Mouse (Mus musculus): ENCODE data around the gene Dnaaf5. TPM values are rescaled to one million over a fixed set of nuclear protein-coding genes. Genes with fewer than 3 reads are reported as not detected.

Gene Dnaaf5
- total RNA-seq, 2 experiments from 2014 or later, result 7.3 to 11.4 TPM

GRCm38 (mm10) chr5:139227236-139227635 lies 77.2 kb downstream of the Dnaaf5 start:
- no peak for DNase-seq (ENCODE audit: low spot score in 2 of 2)

GRCm38 (mm10) chr5:139227645-139228044 lies 77.6 kb downstream of the Dnaaf5 start:
- DNase-seq (ENCODE audit: low spot score in 2 of 2), result no peak

GRCm38 (mm10) chr5:139228318-139228717 lies 78.3 kb downstream of the Dnaaf5 start:
- no peak for DNase-seq (ENCODE audit: low spot score in 2 of 2)

- DNase-seq (ENCODE audit: low spot score in 2 of 2), result no peak
Measured at GRCm38 (mm10) chr5:139229716-139230115, 79.7 kb downstream of the Dnaaf5 start.

- DNase-seq (ENCODE audit: low spot score in 2 of 2), result no peak
Measured at GRCm38 (mm10) chr5:139232083-139232482, 82.1 kb downstream of the Dnaaf5 start.

GRCm38 (mm10) chr5:139234423-139234822 lies 84.4 kb downstream of the Dnaaf5 start:
- no peak for DNase-seq (ENCODE audit: low spot score in 2 of 2)

Other genes starting within 250 kb of the Dnaaf5 start
- gene Pdgfa, start 152.9 kb upstream of the Dnaaf5 start, total RNA-seq (2021), result 10 to 100 TPM; 49.2 to 58.5 TPM
- gene Prkar1b, start 222 bp upstream of the Dnaaf5 start, total RNA-seq (2021), result 100 to 1,000 TPM; 404 to 409 TPM
- 10 to 100 TPM; 66.0 to 77.0 TPM for gene Sun1, start 50.4 kb downstream of the Dnaaf5 start, total RNA-seq (2021)
- gene Get4, start 102.1 kb downstream of the Dnaaf5 start, total RNA-seq (2021), result 10 to 100 TPM; 51.7 to 60.2 TPM
- 100 to 1,000 TPM; 255 to 270 TPM for gene Adap1, start 175.4 kb downstream of the Dnaaf5 start, total RNA-seq (2021)
- gene Cox19, start 201.2 kb downstream of the Dnaaf5 start, total RNA-seq (2021), result 10 to 100 TPM; 74.9 to 79.5 TPM
- not detected for gene Cyp2w1, start 202.4 kb downstream of the Dnaaf5 start, total RNA-seq (2021)
- 1 to 10 TPM; 6.8 to 7.8 TPM for gene Gpr146, start 227.5 kb downstream of the Dnaaf5 start, total RNA-seq (2021)